Mouse (Mus musculus) heart, adult 2 months (tissue): Measurements from ENCODE around the gene Fkbp10.
A peak's percentile ranks its signal among the peaks of the same experiment; 100 is the strongest.

ENCODE experiments used
- CTCF ChIP-seq: fragments of 200-600 bp; IDR thresholded peaks from 2 replicates; pipeline ENCODE4 v1.8.1; 2022; ENCODE audit warnings: antibody characterized with exemption, mild to moderate bottlenecking, moderate library complexity
- POLR2A ChIP-seq: fragments of 200-500 bp; IDR thresholded peaks from 2 replicates; pipeline ENCODE4 v1.6.1; 2011; ENCODE audit warnings: mild to moderate bottlenecking, low read depth, low read length, control low read depth; ENCODE audit not compliant: insufficient read depth

DNA sequence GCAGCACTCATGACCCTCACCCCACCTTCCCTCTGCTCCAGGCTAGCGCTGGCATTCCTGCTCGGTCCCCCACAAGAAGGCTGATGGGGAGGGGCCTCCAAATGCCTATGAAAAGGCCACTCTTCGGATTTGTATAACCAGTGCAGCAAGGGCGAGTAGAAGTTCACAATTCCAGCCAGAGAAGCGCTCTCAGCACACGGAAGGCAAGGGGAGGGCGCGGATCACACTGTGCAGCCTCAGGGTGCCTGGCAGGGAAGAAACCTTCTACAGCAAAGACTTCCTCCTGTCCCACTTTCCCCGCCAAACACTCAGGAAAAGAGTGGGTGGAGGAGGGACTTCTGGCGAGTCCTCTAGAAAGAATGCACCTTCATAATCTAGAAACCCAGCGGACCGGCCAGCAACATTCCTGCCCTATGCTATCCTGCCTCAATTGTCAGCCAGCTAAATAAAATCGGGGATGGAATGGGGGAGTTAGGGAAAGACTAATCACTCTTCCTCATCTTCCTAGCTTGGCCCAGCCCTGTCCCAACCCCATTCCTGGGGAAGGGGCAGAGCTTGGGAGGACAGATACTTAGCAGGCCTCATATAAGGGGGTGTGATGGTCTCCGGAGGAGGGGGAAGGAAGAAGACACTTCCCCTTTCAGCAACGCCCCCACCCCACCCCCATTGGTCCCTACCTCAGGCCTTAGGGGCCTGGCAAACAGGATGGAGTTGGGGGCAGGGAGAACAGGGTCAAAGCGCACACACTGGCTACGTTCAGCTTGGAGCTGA, 19.5 kb upstream of the Fkbp10 start:
- TF ChIP-seq CTCF (0 out of 2 replicates have a peak, but pooled peaks have one; percentile 6), POLR2A (peak; percentile 50)
